Mouse (Mus musculus) megakaryocyte, embryonic 14.5 days (primary cell): ENCODE data around the gene Vars.

Experiments used
- FLI1 ChIP-seq: IDR thresholded peaks from 2 replicates; pipeline ENCODE4 v1.6.1; 2012; ENCODE audit warnings: low read length, inconsistent platforms, mixed read lengths
- GATA1 ChIP-seq: IDR thresholded peaks from 3 replicates; pipeline ENCODE4 v1.6.1; 2012; ENCODE audit warnings: mixed read lengths, low read length, inconsistent platforms, borderline replicate concordance

DNA sequence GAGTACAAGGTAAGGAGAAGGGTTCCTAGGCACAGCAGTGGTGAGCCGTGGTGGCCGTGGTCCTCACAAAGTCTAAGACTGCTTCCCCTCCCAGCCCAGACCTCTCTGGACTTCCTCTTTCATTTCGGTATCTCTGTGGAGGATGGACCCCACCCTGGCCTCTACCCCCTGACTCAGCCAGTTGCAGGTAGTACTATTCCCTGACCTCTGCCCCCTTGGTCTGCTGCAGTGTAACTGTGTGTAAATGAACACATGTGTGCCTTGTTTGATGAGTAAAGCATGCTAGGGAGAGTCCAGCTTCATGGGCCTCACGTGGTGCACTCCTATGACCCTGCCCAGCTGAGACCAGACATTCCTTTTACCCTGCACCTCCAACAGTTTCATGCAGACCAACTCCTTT, 23.0 kb downstream of the Vars start:
- TF ChIP-seq GATA1 (no peak), FLI1 (no peak)
